Mouse (Mus musculus): Measurements from ENCODE around the gene Tmem163.

DNA sequence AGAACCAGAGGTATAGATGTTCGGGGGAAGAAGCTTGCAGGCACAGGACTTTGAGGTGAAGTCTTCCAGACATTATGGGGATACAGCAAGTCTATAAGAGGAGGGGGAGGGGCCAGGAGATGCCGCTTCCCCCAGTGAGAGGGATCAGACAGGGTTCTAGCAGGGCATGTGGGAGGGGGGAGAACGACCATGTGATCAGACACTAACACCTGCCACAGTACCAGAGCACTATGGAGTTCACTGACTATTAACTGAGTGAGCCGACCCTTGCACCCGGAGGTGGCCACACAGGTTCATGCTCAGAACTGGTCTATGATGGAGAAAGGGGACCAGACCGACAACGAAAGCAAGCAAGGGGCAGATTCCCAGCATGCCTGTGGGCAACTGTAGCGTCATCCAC lies 156.0 kb downstream of the Tmem163 start:
- no peak for TF ChIP-seq CTCF (IDR thresholded peaks at IDR 0.05; ENCODE audit: borderline replicate concordance, extremely low read depth, insufficient read depth, insufficient read length)
- no peak for TF ChIP-seq POLR2A (IDR thresholded peaks at IDR 0.05; ENCODE audit: borderline replicate concordance, extremely low read depth, insufficient read depth, insufficient read length, poor library complexity, severe bottlenecking)
